Mouse (Mus musculus) C2C12 (cell line): ENCODE measurements at regions not wholly inside any gene's neighbourhood (a gene's known extent, or its start where the extent isn't known, plus 50 kb on each side); places are given as distances from the start of the nearest gene placed in this dataset.

ENCODE experiments used
- H3K27me3 ChIP-seq: one replicate; pipeline ENCODE4 v1.6.1; 2011; ENCODE audit not compliant: control insufficient read depth, insufficient read depth, insufficient read length
- H3K36me3 ChIP-seq: one replicate; pipeline ENCODE4 v1.6.1; 2011; ENCODE audit not compliant: control insufficient read depth, insufficient read depth
- H3K4me3 ChIP-seq: one replicate; pipeline ENCODE4 v1.5.1; 2011; ENCODE audit warnings: mild to moderate bottlenecking, control low read depth; ENCODE audit not compliant: poor library complexity, insufficient read depth, severe bottlenecking
- H3K79me2 ChIP-seq: one replicate; pipeline ENCODE4 v1.6.1; 2011; ENCODE audit not compliant: control insufficient read depth, insufficient read depth
- H3K79me3 ChIP-seq: one replicate; pipeline ENCODE4 v1.6.1; 2011; ENCODE audit warnings: low read depth, control low read depth
- H3ac ChIP-seq: one replicate; pipeline ENCODE3; 2011; ENCODE audit warnings: low read depth; ENCODE audit not compliant: control insufficient read depth, insufficient read length
- CEBPB ChIP-seq: IDR thresholded peaks from one replicate; pipeline ENCODE4 v1.6.1; 2011; ENCODE audit warnings: low read depth, mild to moderate bottlenecking, control low read depth, moderate library complexity
- CTCF ChIP-seq: IDR thresholded peaks from one replicate; pipeline ENCODE4 v1.5.1; 2011; ENCODE audit not compliant: control insufficient read depth, insufficient read depth, insufficient read length
- FOSL1 ChIP-seq: IDR thresholded peaks from one replicate; pipeline ENCODE4 v1.8.0; 2011; ENCODE audit warnings: mild to moderate bottlenecking, low read length; ENCODE audit not compliant: poor library complexity, insufficient read depth, severe bottlenecking
- MAX ChIP-seq: IDR thresholded peaks from one replicate; pipeline ENCODE4 v1.6.1; 2011; ENCODE audit warnings: mild to moderate bottlenecking, control low read depth
- MYOD1 ChIP-seq: IDR thresholded peaks from one replicate; pipeline ENCODE4 v1.6.1; 2011; ENCODE audit warnings: low read depth; ENCODE audit not compliant: control insufficient read depth, insufficient read length
- MYOG ChIP-seq: IDR thresholded peaks from one replicate; pipeline ENCODE4 v1.6.1; 2011; ENCODE audit not compliant: control insufficient read depth, insufficient read length; ENCODE audit errors: extremely low read depth
- USF1 ChIP-seq: IDR thresholded peaks from one replicate; pipeline ENCODE4 v1.6.1; 2011; ENCODE audit warnings: low read depth, mild to moderate bottlenecking, control low read depth, moderate library complexity

GRCm38 (mm10) chr1:165036631-165037030 lies 101.3 kb upstream of the Xcl1 start:
- Histone ChIP-seq H3K27me3 (no peaks in the 10 kb centered on the region), H3K4me3 (no peak overlapping the region), H3K36me3 (no peaks in the 10 kb centered on the region), H3ac (no peak overlapping the region), H3K79me2 (no peaks in the 10 kb centered on the region), H3K79me3 (no peaks in the 10 kb centered on the region)
- TF ChIP-seq CEBPB (no peak), MAX (no peak), FOSL1 (no peak), CTCF (no peak), MYOG (no peak), MYOD1 (no peak), USF1 (no peak)

- Histone ChIP-seq H3K79me3 (no peaks in the 10 kb centered on the region), H3ac (no peak overlapping the region), H3K79me2 (no peaks in the 10 kb centered on the region), H3K4me3 (no peak overlapping the region), H3K36me3 (no peaks in the 10 kb centered on the region), H3K27me3 (no peaks in the 10 kb centered on the region)
- TF ChIP-seq MYOD1: no peak
- peak; percentile 23 for TF ChIP-seq CTCF
Observed at GRCm38 (mm10) chr1:165035618-165036017, 100.3 kb upstream of the Xcl1 start.

- H3K27me3 ChIP-seq: no peaks in the 10 kb centered on the region
- H3ac ChIP-seq: no peak overlapping the region
- H3K4me3 ChIP-seq: no peak overlapping the region
- no peaks in the 10 kb centered on the region for H3K79me2 ChIP-seq
- H3K79me3 ChIP-seq: no peaks in the 10 kb centered on the region
- TF ChIP-seq USF1 (no peak), MYOG (no peak)
- H3K36me3 ChIP-seq: no peaks in the 10 kb centered on the region
Observed at GRCm38 (mm10) chr1:165020960-165021563, 85.7 kb upstream of the Xcl1 start.

- Histone ChIP-seq H3K4me3 (no peak overlapping the region), H3K36me3 (no peaks in the 10 kb centered on the region), H3K27me3 (no peaks in the 10 kb centered on the region), H3ac (no peak overlapping the region), H3K79me2 (no peaks in the 10 kb centered on the region), H3K79me3 (no peaks in the 10 kb centered on the region)
- TF ChIP-seq MAX (no peak), MYOG (no peak), MYOD1 (no peak), CEBPB (no peak)
Observed at GRCm38 (mm10) chr1:165018692-165019309, 83.5 kb upstream of the Xcl1 start.

GRCm38 (mm10) chr1:165018236-165018635 lies 82.9 kb upstream of the Xcl1 start:
- TF ChIP-seq MAX (no peak), CEBPB (no peak), FOSL1 (no peak), MYOD1 (no peak), USF1 (no peak), CTCF (no peak), MYOG (no peak)
- Histone ChIP-seq H3K79me2 (no peaks in the 10 kb centered on the region), H3K27me3 (no peaks in the 10 kb centered on the region), H3K79me3 (no peaks in the 10 kb centered on the region), H3K4me3 (no peak overlapping the region), H3K36me3 (no peaks in the 10 kb centered on the region), H3ac (no peak overlapping the region)

GRCm38 (mm10) chr1:165017793-165018192 lies 82.5 kb upstream of the Xcl1 start:
- no peak overlapping the region for H3ac ChIP-seq
- H3K79me3 ChIP-seq: no peaks in the 10 kb centered on the region
- H3K36me3 ChIP-seq: no peaks in the 10 kb centered on the region
- no peaks in the 10 kb centered on the region for H3K79me2 ChIP-seq
- no peak overlapping the region for H3K4me3 ChIP-seq
- no peak for TF ChIP-seq MAX
- TF ChIP-seq MYOD1: no peak
- no peak for TF ChIP-seq USF1
- TF ChIP-seq CEBPB: no peak
- no peak for TF ChIP-seq FOSL1
- TF ChIP-seq MYOG: no peak
- no peak for TF ChIP-seq CTCF
- no peaks in the 10 kb centered on the region for H3K27me3 ChIP-seq
